Mouse (Mus musculus) brown adipose tissue, adult 24 weeks (tissue): ENCODE measurements around the gene Gpr25. TPM values are rescaled to one million over a fixed set of nuclear protein-coding genes. Genes with fewer than 3 reads are reported as not detected.
A peak's percentile ranks its signal among the peaks of the same experiment; 100 is the strongest.

Experiments
- H3K27ac ChIP-seq: fragments of 200-500 bp; replicated peaks from 2 replicates; pipeline ENCODE4 v1.5.1; 2012; ENCODE audit warnings: low read depth, mild to moderate bottlenecking, low read length
- H3K4me1 ChIP-seq: fragments of 200-500 bp; 2 replicates; pipeline ENCODE4 v1.6.1; 2012; ENCODE audit warnings: low read length, mixed read lengths; ENCODE audit not compliant: control insufficient read depth, insufficient read depth, insufficient read length
- H3K4me3 ChIP-seq: fragments of 200-500 bp; 2 replicates; pipeline ENCODE4 v1.5.1; 2012; ENCODE audit warnings: low read depth, mild to moderate bottlenecking, low read length, moderate library complexity; ENCODE audit not compliant: insufficient read depth
- polyA plus RNA-seq: library from polyadenylated mRNA; stranded (reverse); fragments of >200 nt; gene quantifications from 2 replicates; pipeline ENCODE4 v1.2.4, GENCODE M21; 2012; ENCODE audit not compliant: missing spikeins, insufficient read depth, insufficient read length

Gene Gpr25
- polyA plus RNA-seq, 1 experiment, result not detected

DNA sequence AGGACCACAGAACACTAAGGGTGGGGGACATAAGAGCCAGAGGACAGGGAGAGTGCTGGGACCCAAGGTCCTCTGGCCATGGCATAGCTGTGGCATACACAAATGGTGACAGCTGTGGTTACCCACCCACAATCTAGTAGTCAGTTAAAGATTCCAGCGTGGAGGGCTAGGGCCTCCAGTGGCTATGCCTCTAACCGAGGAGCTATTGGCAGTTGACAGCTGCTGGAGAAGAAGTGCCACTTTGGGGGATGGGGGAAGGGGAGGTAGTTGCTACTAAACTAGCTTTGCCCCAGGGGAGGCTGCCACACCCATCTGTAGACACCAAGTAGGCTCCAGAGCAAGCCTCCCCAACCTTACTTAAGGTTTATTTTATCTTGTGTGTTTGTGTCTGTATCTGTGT lies 7.2 kb downstream of the Gpr25 start:
- Histone ChIP-seq H3K4me1 (no peaks in the 10 kb centered on the region), H3K4me3 (no peak overlapping the region), H3K27ac (no peak overlapping the region)

- H3K4me1 ChIP-seq, result no peaks in the 10 kb centered on the region
- no peak overlapping the region for H3K4me3 ChIP-seq
- no peak overlapping the region for H3K27ac ChIP-seq
These were observed 11.0 kb downstream of the Gpr25 start for GRCm38 (mm10) chr1:136249662-136250061.

- H3K27ac ChIP-seq, result no peak overlapping the region
- no peak overlapping the region for H3K4me3 ChIP-seq
- no peaks in the 10 kb centered on the region for H3K4me1 ChIP-seq
These were observed 13.3 kb downstream of the Gpr25 start for GRCm38 (mm10) chr1:136247393-136247792.

GRCm38 (mm10) chr1:136244469-136244868 lies 16.2 kb downstream of the Gpr25 start:
- H3K27ac ChIP-seq, result no peak overlapping the region
- H3K4me1 ChIP-seq, result no peaks in the 10 kb centered on the region

GRCm38 (mm10) chr1:136241801-136242200 lies 18.9 kb downstream of the Gpr25 start:
- Histone ChIP-seq H3K4me3 (no peak overlapping the region), H3K27ac (no peak overlapping the region), H3K4me1 (no peaks in the 10 kb centered on the region)

More at GRCm38 (mm10) chr1:136244469-136244868, 16.2 kb downstream of the Gpr25 start:
- no peak overlapping the region for H3K4me3 ChIP-seq

DNA sequence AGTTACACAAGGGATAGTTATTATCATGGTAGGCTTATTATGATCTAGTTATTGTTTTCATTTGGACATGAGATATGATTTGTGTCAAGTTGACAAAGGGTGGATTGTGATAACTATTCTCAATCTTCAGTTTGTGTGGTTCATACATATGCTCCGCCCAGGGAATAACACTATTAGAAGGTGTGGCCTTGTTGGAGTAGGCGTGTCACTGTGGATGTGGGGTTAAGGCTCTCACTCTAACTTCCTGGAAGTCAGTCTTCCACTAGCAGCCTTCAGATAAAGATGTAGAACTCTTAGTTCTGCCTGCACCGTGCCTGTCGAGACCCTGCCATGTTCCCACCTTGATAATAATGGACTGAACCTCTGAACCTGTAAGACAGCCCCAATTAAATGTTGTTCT lies 22.2 kb downstream of the Gpr25 start:
- Histone ChIP-seq H3K4me1 (no peaks in the 10 kb centered on the region), H3K27ac (no peak overlapping the region), H3K4me3 (no peak overlapping the region)

GRCm38 (mm10) chr1:136234595-136235092 lies 26.0 kb downstream of the Gpr25 start:
- Histone ChIP-seq H3K27ac (no peak overlapping the region), H3K4me1 (no peaks in the 10 kb centered on the region), H3K4me3 (peak overlapping the region; percentile 57)

- Histone ChIP-seq H3K4me3 (peak within 1 kb of the TSS; percentile 57), H3K4me1 (no peaks in the 10 kb centered on the region), H3K27ac (no peak within 1 kb of the TSS)
These were observed 26.6 kb downstream of the Gpr25 start, which contains the start of gene Inava for GRCm38 (mm10) chr1:136233892-136234594. Gene Inava, minus strand, starts transcription at chr1:136234264.

- peak overlapping the region; percentile 57; the same call in 1 of the 2 replicates for H3K4me3 ChIP-seq
- H3K4me1 ChIP-seq, result no peaks in the 10 kb centered on the region
- no peak overlapping the region for H3K27ac ChIP-seq
These were observed 27.5 kb downstream of the Gpr25 start for GRCm38 (mm10) chr1:136232986-136233790.

DNA sequence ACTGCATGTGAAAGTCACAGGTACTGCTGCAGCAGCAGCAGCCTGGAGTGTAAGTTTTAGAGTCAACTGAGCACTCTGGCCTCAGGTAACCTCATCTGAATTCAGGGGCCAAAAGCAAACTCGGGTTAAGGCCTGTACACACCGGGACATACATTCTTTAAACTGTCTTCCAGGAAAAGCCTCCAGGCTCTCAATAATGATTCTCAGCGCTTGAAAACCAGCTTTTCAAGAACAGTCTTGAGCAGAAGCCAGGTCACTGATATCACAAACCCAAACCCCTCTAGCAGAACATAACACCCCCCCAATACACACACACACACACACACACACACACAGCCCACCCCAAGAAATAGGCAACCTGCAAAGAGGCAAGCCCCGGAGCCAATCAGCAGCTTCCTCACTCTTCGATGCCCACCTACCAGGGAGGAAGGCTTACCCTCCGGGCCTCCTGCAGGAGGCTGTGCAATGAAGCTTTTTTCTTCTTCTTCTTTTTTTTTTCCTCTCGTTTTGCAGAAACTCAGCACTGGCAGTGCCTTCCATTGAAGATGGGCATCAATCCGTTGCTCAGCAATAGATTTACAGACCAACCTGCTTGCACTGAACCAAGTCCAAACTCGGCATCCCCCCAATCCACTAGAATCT lies 28.3 kb downstream of the Gpr25 start:
- H3K27ac ChIP-seq, result no peak overlapping the region
- no peaks in the 10 kb centered on the region for H3K4me1 ChIP-seq
- H3K4me3 ChIP-seq, result no peak overlapping the region

GRCm38 (mm10) chr1:136231596-136231995 lies 29.1 kb downstream of the Gpr25 start:
- Histone ChIP-seq H3K4me1 (no peaks in the 10 kb centered on the region), H3K27ac (no peak overlapping the region), H3K4me3 (no peak overlapping the region)

GRCm38 (mm10) chr1:136230201-136230600 lies 30.5 kb downstream of the Gpr25 start:
- H3K4me1 ChIP-seq, result no peaks in the 10 kb centered on the region
- H3K4me3 ChIP-seq, result no peak overlapping the region
- no peak overlapping the region for H3K27ac ChIP-seq

GRCm38 (mm10) chr1:136229040-136229373 lies 31.7 kb downstream of the Gpr25 start:
- Histone ChIP-seq H3K4me3 (no peak overlapping the region), H3K27ac (no peak overlapping the region)

GRCm38 (mm10) chr1:136228328-136229039 lies 32.2 kb downstream of the Gpr25 start:
- Histone ChIP-seq H3K4me1 (no peaks in the 10 kb centered on the region), H3K27ac (no peak overlapping the region), H3K4me3 (no peak overlapping the region)

More at GRCm38 (mm10) chr1:136229040-136229373, 31.7 kb downstream of the Gpr25 start:
- no peaks in the 10 kb centered on the region for H3K4me1 ChIP-seq

DNA sequence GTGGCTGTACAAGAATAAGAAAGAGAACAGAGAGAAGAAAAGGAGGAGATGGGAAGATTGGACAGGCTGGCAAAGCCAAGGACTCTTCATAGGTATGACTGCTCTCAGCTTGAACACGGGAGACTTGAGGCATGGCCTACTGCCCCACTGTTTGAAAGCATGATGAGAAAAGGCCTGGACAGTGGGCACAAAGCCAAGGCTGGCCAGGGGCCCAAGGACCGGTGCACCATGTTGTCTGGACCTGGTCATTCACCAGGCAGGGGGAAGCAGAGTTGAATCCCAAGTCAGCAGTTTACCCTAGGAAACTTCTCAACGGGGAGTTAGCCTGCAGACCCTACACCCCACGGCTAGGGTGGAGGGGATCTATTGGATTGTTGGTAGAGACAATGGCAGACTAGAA lies 32.8 kb downstream of the Gpr25 start:
- H3K27ac ChIP-seq, result no peak overlapping the region

More for the DNA sequence above, 32.8 kb downstream of the Gpr25 start:
- Histone ChIP-seq H3K4me3 (no peak overlapping the region), H3K4me1 (no peaks in the 10 kb centered on the region)
